Mouse (Mus musculus) MN1 (cell line): Measurements from ENCODE around the gene Tac4.

Experiments used
- DNase-seq: peaks from one replicate; pipeline ENCODE4 v3.0.0-alpha.2; 2016; ENCODE audit warnings: low spot score

Gene Tac4

GRCm38 (mm10) chr11:95318116-95318515 is 56.8 kb downstream of the Tac4 start:
- DNase-seq, result no peak
